Mouse (Mus musculus) gastrocnemius, postnatal 10 days (tissue): ENCODE results near the gene Cdk14. TPM values are rescaled to one million over a fixed set of nuclear protein-coding genes. Genes with fewer than 3 reads are reported as not detected.

Experiments used
- DNase-seq: peaks from one replicate; pipeline ENCODE4 v3.0.0; 2021; ENCODE audit warnings: mixed read lengths
- total RNA-seq, 2 experiments: library from RNA; stranded (reverse); gene quantifications; 2 replicates each; pipeline ENCODE4 v1.2.3; 2021

The Cdk14 gene
- total RNA-seq, 2 experiments from 2014 or later, result 14.3 to 21.1 TPM

- no peak for DNase-seq
Measured at GRCm38 (mm10) chr5:4898241-4898640, 521.9 kb downstream of the Cdk14 start.

GRCm38 (mm10) chr5:4894988-4895387 is 525.1 kb downstream of the Cdk14 start:
- no peak for DNase-seq

GRCm38 (mm10) chr5:4893852-4894207 is 526.3 kb downstream of the Cdk14 start:
- DNase-seq, result no peak

GRCm38 (mm10) chr5:4893206-4893851 is 526.8 kb downstream of the Cdk14 start:
- DNase-seq, result no peak

- no peak for DNase-seq
Measured at GRCm38 (mm10) chr5:4892734-4893133, 527.4 kb downstream of the Cdk14 start.

GRCm38 (mm10) chr5:4891862-4892704 is 528.0 kb downstream of the Cdk14 start:
- DNase-seq, result no peak

GRCm38 (mm10) chr5:4887069-4887468 is 533.0 kb downstream of the Cdk14 start:
- no peak for DNase-seq

GRCm38 (mm10) chr5:4882841-4883240 is 537.3 kb downstream of the Cdk14 start:
- DNase-seq, result no peak

GRCm38 (mm10) chr5:4880331-4880730 is 539.8 kb downstream of the Cdk14 start:
- no peak for DNase-seq

GRCm38 (mm10) chr5:4878934-4879333 is 541.2 kb downstream of the Cdk14 start:
- no peak for DNase-seq

- DNase-seq, result no peak
Measured at GRCm38 (mm10) chr5:4877638-4878037, 542.5 kb downstream of the Cdk14 start.

GRCm38 (mm10) chr5:4877131-4877631 is 542.9 kb downstream of the Cdk14 start:
- DNase-seq, result no peak

GRCm38 (mm10) chr5:4876653-4877091 is 543.4 kb downstream of the Cdk14 start:
- DNase-seq, result no peak

- no peak for DNase-seq
Measured at GRCm38 (mm10) chr5:4870041-4870726, 549.9 kb downstream of the Cdk14 start.

GRCm38 (mm10) chr5:4868563-4869120 is 551.5 kb downstream of the Cdk14 start:
- DNase-seq, result no peak

GRCm38 (mm10) chr5:4867849-4868562 is 552.1 kb downstream of the Cdk14 start:
- DNase-seq, result no peak

GRCm38 (mm10) chr5:4866945-4867344 is 553.2 kb downstream of the Cdk14 start:
- no peak for DNase-seq

GRCm38 (mm10) chr5:4866099-4866498 is 554.0 kb downstream of the Cdk14 start:
- DNase-seq, result no peak

- no peak for DNase-seq
Measured at GRCm38 (mm10) chr5:4861592-4861991, 558.5 kb downstream of the Cdk14 start.

GRCm38 (mm10) chr5:4861141-4861540 is 559.0 kb downstream of the Cdk14 start:
- DNase-seq, result no peak

GRCm38 (mm10) chr5:4858032-4858641 is 562.0 kb downstream of the Cdk14 start:
- DNase-seq, result no peak
